Mouse (Mus musculus) right cerebral cortex, postnatal 36 days (tissue): ENCODE measurements around the gene Lrfn3.

Experiments used
- DNase-seq, 2 experiments: peaks; one replicate each; pipeline ENCODE4 v3.0.0; 2022; ENCODE audit warnings: low spot score in 2 of 2, mixed read lengths in 1 of 2

Gene Lrfn3

DNA sequence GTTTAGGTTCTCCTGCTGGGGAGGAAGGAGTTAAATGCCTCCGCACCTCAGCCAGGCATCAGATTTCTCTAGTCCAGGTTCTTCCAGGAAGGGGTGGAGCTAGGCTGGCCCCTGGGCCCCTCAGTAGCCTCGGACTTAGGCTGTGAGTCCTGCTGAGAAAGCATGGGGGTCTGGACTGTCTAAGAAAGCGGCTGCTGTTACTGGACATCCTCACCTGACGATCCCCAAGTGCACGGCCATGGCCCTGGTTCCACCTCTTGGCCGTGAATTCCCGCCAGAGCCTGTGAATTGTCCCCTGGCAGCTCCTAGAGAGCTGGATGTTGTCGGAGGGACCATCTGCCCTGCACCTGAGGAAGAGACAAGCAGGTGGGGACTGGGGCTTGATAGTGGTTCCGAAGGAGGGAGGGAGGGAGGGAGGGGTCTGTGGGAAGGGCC is 47.8 kb downstream of the Lrfn3 start, which contains the start of gene Syne4:
TSS of gene Syne4 (plus strand) at position 87 of the 435 bp plus-strand sequence.
- no peak for DNase-seq

GRCm38 (mm10) chr7:30313666-30314320 is 48.8 kb downstream of the Lrfn3 start:
- DNase-seq = no peak

- DNase-seq = no peak
Measured at GRCm38 (mm10) chr7:30310136-30310535, 52.4 kb downstream of the Lrfn3 start.

DNA sequence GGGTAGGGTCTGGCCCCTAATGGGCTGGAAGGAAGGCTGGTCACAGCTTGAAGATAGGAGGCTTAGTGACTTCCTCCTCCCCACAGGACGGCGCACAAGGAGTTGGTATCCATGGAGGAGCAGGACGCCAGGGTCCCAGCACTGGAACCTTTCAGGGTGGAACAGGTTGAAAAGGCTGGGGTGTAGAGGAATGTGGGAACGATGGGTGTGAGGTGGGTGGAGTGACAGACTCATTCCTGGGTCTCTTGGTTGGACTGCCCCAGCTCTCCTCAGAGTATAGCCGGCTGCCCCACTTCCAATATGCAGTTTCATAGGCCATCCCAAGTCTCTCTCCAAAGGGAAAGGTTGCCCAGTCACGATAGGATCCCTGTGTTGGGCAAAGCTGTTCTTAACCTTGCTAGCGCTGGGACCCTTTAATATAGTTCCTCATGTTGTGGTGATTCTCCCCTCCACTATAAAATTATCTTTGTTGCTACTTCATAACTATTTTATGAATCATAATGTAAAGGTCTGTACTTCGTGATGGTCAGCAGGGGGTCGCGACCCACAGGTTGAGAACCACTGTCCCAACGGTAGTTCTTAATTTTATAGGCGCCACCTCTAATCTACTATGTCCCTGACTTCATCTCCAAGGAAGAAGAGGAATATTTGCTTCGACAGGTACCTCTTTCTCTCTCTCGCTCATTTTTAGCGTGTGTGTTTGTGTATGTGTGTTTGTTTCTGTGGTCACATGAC is 53.0 kb downstream of the Lrfn3 start:
- no peak for DNase-seq

DNA sequence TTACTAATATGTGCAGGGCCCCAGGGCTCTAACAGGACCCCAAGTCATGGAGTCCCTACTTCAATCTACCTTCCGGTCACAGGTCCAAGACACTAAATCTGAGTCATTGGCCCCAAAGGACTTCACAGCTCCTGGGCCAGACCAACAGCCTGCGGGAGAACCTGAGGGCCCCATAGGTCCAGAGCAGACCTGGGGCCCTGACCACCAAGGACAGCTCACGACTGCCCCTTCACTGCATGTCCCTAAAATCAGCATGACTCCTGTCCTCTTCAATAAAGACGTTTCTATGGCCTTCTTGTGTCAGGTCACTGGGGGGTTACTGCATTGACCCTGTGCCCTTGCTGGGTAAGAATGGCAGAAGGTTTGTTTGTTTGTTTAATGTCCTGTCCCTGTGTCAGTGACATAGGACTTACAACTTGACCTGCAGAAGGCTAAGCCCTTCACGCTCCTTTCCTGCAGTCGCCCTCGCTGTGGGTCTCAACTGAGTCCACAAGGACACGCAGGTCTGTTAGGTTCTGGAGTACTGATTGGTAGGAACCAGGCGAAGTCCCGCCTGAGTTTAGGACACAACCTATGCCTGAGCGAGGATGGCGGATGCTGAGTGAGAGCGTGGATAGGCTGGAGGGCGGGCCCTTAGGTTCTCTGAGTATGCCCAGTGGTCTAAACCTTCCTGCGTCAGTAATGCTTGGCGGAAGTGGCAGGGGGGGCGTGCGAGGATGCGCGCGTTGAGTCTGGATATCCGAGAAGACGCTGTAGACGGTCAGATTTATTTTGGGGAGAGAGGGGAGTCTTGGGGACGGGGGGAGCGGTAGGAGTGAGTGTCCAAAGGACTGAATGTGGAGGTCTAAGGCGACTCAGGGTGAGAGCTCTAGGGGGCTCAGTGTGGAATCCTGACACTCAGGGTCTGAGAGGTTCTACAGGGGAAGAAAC is 54.2 kb downstream of the Lrfn3 start, which contains the start of gene Alkbh6:
TSS of gene Alkbh6 (plus strand) at position 642 of the 930 bp plus-strand sequence.
- peak; percentile 96 to 98 for DNase-seq

DNA sequence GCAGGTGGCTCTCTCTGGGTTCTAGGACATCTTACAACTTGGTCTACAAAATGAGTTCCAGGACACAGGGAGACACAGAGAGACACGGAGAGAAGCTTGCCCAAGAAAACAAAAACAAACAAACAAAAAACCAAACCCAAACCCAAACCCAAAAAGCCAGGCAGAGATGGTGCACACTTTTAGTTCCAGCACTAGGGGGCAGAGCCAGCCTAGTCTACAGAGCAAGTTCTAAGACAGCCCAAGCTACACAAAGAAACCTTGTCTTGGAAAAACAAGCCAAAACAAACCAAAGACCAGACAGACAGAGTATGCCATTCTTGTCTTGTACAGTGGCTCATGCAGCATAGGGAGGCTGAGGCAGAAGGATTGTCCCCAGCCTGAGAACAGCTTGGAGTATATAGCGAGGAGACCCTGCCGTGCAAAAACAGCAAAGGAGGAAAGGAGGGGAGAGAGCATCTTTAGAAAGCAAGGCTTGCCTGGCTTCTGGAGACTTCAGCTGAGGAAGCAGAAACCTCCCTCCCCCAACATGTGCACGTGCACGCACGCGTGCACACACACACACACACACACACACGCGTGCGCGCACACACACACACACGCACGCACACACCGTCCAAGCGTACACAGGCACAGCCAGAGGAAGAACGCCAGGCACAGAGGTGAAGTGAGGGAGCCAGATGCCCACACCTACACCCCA is 56.3 kb downstream of the Lrfn3 start:
- no peak for DNase-seq
